Mouse (Mus musculus): Measurements from ENCODE around the gene Gamt.

DNA sequence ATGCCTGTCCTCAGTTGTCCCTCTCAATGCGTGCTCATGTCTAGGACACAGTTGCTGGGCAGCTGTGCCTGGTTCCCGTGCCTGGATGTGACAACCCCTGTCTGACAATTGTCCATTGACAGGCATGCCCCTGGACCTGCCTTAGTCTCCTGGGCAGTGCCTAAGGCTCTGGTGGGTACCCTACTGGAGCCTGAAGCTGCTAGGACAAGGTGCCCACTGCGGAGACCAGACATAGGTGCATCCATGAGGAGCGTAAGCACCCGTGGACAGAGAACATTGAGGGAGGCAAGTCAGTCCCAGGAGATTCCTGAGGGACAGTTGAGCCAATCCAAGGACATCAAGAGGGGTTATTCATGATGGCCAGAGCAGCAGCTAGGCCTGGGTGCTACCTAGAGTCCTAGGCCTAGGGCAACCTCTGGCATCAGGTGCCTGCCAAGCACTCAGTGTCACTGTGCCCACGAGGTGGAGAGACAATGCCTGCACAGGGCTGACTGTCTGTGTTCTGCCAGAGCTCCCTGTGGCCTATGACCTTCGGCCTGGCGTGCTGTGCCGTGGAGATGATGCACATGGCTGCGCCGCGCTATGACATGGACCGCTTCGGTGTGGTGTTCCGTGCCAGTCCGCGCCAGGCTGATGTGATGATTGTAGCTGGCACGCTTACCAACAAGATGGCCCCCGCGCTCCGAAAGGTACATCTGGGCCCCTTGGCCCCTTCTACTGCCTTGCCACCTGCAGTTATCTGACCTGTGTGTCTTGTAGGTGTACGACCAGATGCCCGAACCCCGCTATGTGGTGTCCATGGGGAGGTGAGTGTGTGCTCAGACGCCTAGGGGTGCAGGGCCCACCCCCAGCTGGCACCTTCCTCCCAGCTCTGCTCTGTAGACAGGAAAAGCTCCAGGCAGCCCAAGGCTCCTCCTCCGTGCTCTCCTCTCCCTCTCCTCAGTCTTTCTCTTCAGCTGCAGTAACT is 6.2 kb downstream of the Gamt start:
- TF ChIP-seq POLR2A (IDR thresholded peaks at IDR 0.05; ENCODE audit: low read depth, low read length) (no peak), CTCF (IDR thresholded peaks at IDR 0.05; ENCODE audit: extremely low read depth, insufficient read depth, insufficient read length, insufficient replicate concordance) (no peak)

Measured in spleen, adult 2 months (tissue).